Mouse (Mus musculus) cortical plate, adult 2 months (tissue): ENCODE measurements around the gene Fkbp5. TPM values are rescaled to one million over a fixed set of nuclear protein-coding genes. Genes with fewer than 3 reads are reported as not detected.
"Not testable (repeated sequence)": the region's sequence is repeated elsewhere in the genome, so short reads cannot be mapped to it uniquely, and the experiment has no call there.

Source experiments
- H3K27ac ChIP-seq: fragments of 200-500 bp; 2 replicates; pipeline ENCODE4 v1.5.1; 2012; ENCODE audit warnings: low read length, control low read depth, inconsistent platforms; ENCODE audit not compliant: insufficient read depth
- H3K4me1 ChIP-seq: fragments of 200-500 bp; 2 replicates; pipeline ENCODE4 v1.6.1; 2011; ENCODE audit warnings: low read length; ENCODE audit not compliant: control insufficient read depth, insufficient read depth
- H3K4me3 ChIP-seq: fragments of 200-500 bp; 2 replicates; pipeline ENCODE4 v1.5.1; 2011; ENCODE audit warnings: mild to moderate bottlenecking, low read length, control low read depth; ENCODE audit not compliant: insufficient read depth
- CTCF ChIP-seq: fragments of 200-500 bp; IDR thresholded peaks from 2 replicates; pipeline ENCODE4 v1.5.1; 2011; ENCODE audit warnings: mild to moderate bottlenecking, control low read depth, low read length; ENCODE audit not compliant: insufficient read depth; ENCODE audit errors: extremely low read depth
- POLR2A ChIP-seq: fragments of 200-500 bp; IDR thresholded peaks from 2 replicates; pipeline ENCODE4 v1.6.1; 2011; ENCODE audit warnings: mild to moderate bottlenecking, low read length, control low read depth; ENCODE audit not compliant: insufficient read depth; ENCODE audit errors: extremely low read depth
- polyA plus RNA-seq: library from polyadenylated mRNA; depleted of rRNA; stranded (reverse); fragments of >200 nt; gene quantifications from 2 replicates; pipeline ENCODE4 v1.2.3, GENCODE M21; 2012

The Fkbp5 gene
- polyA plus RNA-seq, 1 experiment: 13.5 TPM

DNA sequence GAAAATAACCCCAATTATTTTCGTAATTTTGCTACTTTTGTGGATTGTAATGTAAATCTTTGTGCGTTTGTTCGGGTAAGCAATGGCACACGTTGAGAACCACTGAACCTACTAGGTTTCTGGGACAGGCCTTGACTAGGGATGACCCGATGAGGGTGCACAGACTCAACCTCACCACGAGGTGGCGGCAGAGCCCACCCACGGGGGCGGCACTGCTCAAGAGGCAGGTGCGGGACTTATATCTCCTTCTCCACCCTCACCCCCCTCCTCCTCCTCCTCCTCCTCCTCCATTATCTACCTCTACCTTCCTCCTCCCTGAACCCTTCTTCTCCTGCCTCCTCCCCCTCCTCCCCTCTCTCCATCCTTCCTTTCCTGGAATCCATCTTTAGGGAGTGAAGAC, 143.5 kb downstream of the Fkbp5 start:
- Histone ChIP-seq H3K4me1 (no peaks in the 10 kb centered on the region), H3K27ac (no peak overlapping the region), H3K4me3 (no peak overlapping the region)
- TF ChIP-seq POLR2A (no peak), CTCF (peak; percentile 39; the same call in 1 of the 2 replicates)

DNA sequence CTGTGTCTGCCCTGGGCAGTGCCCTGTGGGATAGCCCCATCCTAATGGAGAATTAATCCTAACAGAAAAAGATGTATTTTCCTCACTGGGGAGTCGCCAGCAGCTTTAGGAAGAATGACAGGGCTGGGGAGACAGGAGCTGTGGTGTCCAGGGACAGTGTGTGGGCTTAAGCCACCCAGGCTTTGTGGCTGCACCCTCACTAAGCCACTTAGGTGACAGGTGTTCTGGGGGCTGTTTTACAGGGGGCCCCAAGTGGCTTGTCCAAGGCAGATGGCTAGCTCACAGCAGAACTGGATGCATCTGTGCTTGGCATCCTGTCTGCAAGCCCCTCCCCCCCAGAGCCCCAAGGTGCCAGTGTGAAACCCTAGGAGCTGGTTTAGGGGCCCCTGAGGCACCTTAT, 145.4 kb downstream of the Fkbp5 start:
- no peaks in the 10 kb centered on the region for H3K4me1 ChIP-seq
- no peak for TF ChIP-seq POLR2A
- TF ChIP-seq CTCF: no peak
- H3K27ac ChIP-seq: no peak overlapping the region
- no peak overlapping the region for H3K4me3 ChIP-seq

DNA sequence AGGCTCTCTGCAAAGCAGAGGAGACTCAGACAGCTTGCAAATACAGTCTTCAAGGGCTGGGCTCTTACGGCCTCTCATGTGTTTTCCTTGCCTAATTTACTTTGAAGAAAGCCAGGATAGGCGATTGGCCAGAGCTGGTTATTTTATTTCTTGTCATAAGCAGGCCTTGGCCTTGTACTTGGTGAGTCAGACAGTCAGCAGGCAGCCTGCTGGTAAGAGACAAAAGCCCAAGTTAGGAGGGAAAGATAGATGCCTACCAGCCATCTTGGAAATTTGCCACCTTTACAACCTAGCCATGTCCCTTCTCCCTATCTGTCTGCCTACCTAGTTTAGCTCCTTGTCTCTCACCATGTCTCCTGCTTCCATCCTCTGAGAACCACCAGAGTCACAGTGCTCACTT, 146.0 kb downstream of the Fkbp5 start:
- Histone ChIP-seq H3K4me3 (no peak overlapping the region), H3K4me1 (no peaks in the 10 kb centered on the region), H3K27ac (no peak overlapping the region)
- TF ChIP-seq CTCF (no peak), POLR2A (no peak)

DNA sequence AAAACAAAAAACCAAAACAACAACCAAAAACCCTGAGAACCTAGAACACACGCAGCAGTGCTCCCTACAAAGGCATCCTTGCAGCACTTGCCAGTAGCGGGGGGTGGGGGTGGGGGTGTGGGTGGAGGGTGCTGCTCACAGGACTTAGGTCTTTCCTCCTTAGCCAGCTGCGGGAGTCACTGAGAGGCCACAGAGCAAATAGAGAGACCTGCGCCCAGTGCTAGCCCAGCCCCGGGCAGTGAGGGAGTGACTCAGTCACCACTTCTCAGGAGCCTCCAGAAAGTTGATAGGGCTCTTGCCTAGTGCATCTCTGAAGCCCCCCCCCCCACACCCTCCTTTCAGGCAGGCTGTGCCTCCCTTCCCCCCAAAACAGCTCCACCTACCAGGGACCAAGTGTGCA, 148.3 kb downstream of the Fkbp5 start:
- H3K4me1 ChIP-seq: no peaks in the 10 kb centered on the region
- TF ChIP-seq CTCF: no peak
- no peak for TF ChIP-seq POLR2A
- no peak overlapping the region for H3K27ac ChIP-seq
- H3K4me3 ChIP-seq: no peak overlapping the region

DNA sequence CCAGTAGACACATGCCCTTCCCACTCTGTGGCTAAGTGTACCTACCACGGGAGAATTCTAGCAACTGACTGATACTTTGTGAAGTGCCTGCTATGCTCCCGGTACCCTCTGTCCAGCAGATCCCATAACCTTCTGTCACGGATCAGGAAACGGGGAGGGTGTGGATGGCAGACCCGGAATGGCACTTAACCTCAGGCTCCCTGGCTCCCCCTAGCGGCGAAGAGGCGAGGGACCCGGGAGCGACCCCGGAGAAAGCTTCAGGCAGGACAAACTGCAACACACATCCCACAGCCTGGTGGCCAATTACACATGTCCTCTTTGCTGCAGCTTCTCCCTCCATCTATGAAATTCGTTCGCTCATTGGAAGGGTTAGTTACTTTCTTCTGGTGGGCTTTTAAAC, 148.9 kb downstream of the Fkbp5 start:
- Histone ChIP-seq H3K4me1 (no peaks in the 10 kb centered on the region), H3K27ac (no peak overlapping the region), H3K4me3 (no peak overlapping the region)
- TF ChIP-seq CTCF (peak; percentile 63), POLR2A (no peak)

DNA sequence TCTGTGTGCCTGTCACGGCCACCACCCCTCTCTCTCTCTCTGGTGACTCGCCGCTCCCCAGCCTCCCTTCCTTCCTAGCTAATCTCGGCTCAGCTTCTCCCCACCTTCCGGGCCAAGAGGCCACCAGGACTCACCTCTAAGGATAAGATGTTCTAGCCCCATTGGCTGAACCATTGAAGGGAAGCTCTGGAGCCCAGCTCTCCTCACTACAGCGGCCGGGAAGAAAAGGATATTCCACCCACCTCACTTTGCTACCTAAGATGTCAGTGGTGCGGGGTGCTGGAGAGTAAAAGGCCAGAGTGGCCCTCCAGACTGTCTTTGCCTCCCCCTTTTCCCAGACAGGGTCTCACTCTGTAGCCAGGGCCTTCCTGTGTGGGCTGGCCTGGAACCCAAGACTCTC, 152.2 kb downstream of the Fkbp5 start, which contains the start of gene Tulp1:
Tulp1 (minus strand) TSS at position 101 of the 400 bp plus-strand sequence.
- no peak within 1 kb of the TSS for H3K4me3 ChIP-seq
- no peaks in the 10 kb centered on the region for H3K4me1 ChIP-seq
- TF ChIP-seq CTCF (no peak), POLR2A (no peak)
- H3K27ac ChIP-seq: no peak within 1 kb of the TSS

DNA sequence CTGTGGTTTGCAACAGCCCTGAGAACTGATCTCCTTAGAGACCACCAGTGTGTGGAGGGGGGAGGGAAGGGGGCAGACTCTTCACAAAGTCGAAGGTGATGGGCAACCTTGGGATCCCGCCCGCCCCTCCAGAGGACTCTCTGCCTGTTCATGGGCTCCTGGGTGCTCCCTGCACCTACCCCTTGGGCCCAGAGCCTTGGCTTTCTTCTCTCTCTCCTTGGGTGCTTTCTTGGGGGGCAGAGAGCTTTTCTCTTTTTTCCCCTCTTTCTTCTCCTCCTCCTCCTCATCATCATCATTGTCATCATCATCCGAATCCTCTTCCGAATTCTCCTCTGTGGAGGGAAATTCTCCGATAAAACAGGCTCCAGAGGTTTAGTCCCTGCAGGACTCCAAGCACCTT, 153.8 kb downstream of the Fkbp5 start:
- H3K4me1 ChIP-seq: no peaks in the 10 kb centered on the region
- H3K27ac ChIP-seq: no peak overlapping the region
- TF ChIP-seq CTCF (no peak), POLR2A (no peak)
- no peak overlapping the region for H3K4me3 ChIP-seq

DNA sequence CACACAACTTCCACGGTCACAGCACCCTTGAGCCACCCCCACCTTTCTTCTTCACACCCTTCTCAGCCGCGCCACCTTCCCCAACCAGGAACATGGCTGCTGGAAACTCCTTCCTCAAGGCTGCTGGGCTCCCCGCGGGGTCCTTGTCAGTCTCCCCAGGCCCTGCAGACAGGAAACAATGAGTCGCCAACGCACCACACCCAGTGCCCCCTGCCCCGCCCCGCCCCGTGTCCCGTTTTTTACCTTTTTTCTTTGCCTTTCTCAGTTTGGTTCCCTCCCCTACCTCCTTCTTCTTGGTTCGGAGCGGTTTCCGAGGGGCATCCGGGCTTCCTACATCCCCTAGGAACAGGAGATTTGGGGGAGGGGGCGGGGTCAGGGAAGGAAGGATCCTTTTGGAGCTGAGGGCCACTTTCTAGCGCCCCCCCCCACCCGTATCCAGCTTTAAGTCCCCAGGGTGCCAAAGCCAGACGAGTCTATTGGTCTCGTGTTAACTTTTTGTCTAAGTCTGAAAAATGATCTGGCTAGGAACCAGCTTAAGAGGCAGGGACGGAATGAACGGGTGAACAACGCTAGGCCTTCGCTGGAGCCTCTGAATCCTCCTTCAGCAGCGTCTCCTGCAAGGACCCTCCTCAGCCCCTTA, 154.6 kb downstream of the Fkbp5 start:
- TF ChIP-seq CTCF (no peak), POLR2A (no peak)
- Histone ChIP-seq H3K4me3 (no peak overlapping the region), H3K4me1 (no peaks in the 10 kb centered on the region)

DNA sequence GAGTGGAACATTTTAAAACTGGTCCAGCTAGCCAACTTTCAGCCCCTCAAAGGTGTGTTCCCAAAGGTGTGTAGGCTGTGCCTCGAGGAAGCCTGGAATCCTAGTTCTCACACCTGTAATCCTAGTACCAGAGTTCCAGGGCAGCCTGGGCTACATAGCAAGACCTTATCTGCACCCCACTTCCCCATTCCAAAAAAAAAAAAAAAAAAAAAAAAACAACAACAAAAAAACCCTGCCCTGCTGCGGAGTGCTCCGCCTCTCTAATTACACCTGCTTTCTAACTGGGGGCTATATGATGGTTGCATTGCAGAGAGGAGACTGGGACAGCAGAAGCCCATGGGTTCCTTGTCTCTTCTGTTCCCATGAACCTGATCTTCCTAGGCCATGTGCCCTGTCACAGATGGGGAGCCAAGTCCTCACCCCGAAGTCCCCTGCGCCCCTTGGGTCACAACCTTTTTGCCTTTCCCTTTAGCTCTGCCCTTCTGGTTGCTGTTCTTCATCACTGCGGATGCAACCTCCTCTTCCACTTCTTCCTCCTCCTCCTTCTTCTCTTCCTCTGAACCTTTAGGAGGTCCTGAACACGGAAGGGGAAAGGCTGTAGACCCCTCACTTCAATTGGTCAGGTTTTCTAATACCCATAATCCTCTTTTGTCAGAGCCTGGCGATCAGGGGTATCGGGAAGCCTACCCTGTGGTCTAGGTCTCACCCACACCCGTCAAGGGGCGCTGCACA, 155.2 kb downstream of the Fkbp5 start:
- H3K4me3 ChIP-seq: no peak overlapping the region
- TF ChIP-seq CTCF (no peak), POLR2A (no peak)
- H3K4me1 ChIP-seq: no peaks in the 10 kb centered on the region
- H3K27ac ChIP-seq: no peak overlapping the region

More for the DNA sequence above, 154.6 kb downstream of the Fkbp5 start:
- H3K27ac ChIP-seq: no peak overlapping the region

DNA sequence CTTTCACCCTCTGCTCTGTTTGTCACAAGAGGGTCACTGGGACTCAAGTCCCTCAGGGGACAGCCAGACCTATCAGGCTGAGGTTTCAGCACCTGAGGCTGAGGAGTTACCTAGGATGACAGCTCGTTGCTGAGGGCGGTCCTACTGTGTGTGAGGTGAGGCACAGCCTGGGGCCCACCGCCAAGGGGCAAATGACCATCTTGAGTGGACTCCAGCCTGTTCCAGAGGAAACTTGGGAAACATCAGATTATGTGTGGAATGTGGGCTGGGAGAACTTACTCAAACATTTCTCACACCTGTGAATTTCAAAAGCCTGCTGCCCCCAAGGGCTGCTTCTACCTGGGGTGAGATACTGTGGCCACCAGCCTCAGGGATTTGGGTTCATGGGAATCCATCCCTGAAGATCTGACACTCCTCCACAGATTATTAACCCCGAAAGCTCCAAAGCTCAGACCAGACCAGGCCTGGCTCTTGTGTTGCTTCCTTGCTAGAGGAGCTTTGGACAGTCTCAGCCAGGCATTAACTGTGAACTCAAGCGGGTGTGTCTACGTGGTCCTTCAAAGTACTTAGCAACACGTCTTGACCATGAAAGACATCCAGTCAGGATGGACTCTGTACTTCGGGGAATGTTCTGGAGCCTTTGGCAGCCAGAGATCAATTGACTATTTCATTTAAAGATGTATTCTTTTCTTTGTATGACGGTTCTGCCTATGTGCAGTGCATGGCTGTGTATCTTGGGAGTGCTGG, 156.6 kb downstream of the Fkbp5 start:
- Histone ChIP-seq H3K27ac (no peak overlapping the region), H3K4me1 (no peaks in the 10 kb centered on the region), H3K4me3 (no peak overlapping the region)
- no peak for TF ChIP-seq CTCF
- TF ChIP-seq POLR2A: no peak

DNA sequence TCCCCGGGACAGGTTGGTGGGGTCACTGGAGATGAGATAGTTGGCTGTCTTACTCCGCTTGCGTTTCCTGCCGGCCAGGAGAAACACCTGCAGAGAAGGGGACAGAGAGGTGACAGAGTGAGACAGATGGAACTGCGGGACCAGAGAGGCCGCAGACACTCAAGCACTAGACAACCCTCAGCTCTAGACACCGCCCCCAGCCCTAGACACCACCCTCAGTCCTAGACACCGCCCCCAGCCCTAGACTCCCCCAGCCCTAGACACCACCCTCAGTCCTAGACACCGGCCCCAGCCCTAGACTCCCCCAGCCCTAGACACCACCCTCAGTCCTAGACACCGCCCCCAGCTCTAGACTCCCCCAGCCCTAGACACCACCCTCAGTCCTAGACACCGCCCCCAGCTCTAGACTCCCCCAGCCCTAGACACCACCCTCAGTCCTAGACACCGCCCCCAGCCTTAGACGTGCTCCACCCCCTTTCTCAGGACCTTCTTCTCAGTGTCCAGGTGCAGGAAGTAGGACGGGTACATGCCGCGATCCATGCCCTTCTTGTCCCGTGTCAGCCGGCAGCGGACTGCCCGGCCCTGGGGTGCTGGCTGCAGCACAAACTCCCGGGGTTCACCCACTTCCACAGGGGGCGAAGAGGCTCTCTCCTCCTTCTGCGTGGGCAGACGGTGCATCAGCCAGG, 158.6 kb downstream of the Fkbp5 start:
- H3K4me3 ChIP-seq, H3K4me1 ChIP-seq, H3K27ac ChIP-seq: not testable (repeated sequence)
